Mouse (Mus musculus) hindbrain, postnatal 0 days (tissue): ENCODE results near the gene Alox12b. TPM values are rescaled to one million over a fixed set of nuclear protein-coding genes. Genes with fewer than 3 reads are reported as not detected.

Experiments
- ATAC-seq: fragments of 200-750 bp; cut with Nextera tagmentation; 2 replicates; pipeline ENCODE4 v1.8.0; 2017; ENCODE audit warnings: mild to moderate bottlenecking, moderate TSS enrichment, moderate library complexity
- DNase-seq: peaks from one replicate; pipeline ENCODE4 v3.0.0-alpha.2; 2015; ENCODE audit warnings: low spot score
- H3K27ac ChIP-seq: fragments of 300-500 bp; sonication (generic); 2 replicates; pipeline ENCODE4 v1.5.1; 2014; ENCODE audit warnings: mild to moderate bottlenecking
- H3K27me3 ChIP-seq: fragments of 300-500 bp; sonication (generic); 2 replicates; pipeline ENCODE4 v1.6.1; 2014; ENCODE audit warnings: low read length, mixed read lengths; ENCODE audit not compliant: insufficient read depth
- H3K36me3 ChIP-seq: fragments of 300-500 bp; sonication (generic); 2 replicates; pipeline ENCODE4 v1.6.1; 2014; ENCODE audit warnings: low read length, mixed read lengths; ENCODE audit not compliant: insufficient read depth
- H3K4me1 ChIP-seq: fragments of 300-500 bp; sonication (generic); 2 replicates; pipeline ENCODE4 v1.6.1; 2014; ENCODE audit warnings: antibody characterized with exemption, low read length, mixed read lengths; ENCODE audit not compliant: insufficient read depth
- H3K4me2 ChIP-seq: fragments of 300-500 bp; sonication (generic); 2 replicates; pipeline ENCODE4 v1.6.1; 2014; ENCODE audit warnings: low read depth, mild to moderate bottlenecking, low read length, moderate library complexity, mixed read lengths
- H3K4me3 ChIP-seq: fragments of 300-500 bp; sonication (generic); 2 replicates; pipeline ENCODE4 v1.5.1; 2014; ENCODE audit warnings: low read length
- H3K9ac ChIP-seq: fragments of 300-500 bp; sonication (generic); replicated peaks from 2 replicates; pipeline ENCODE4 v1.6.1; 2014; ENCODE audit warnings: mild to moderate bottlenecking, low read length, moderate library complexity, mixed read lengths
- H3K9me3 ChIP-seq: fragments of 300-500 bp; sonication (generic); 2 replicates; pipeline ENCODE4 v1.6.1; 2016; ENCODE audit warnings: low read length, mixed read lengths
- CTCF ChIP-seq: IDR thresholded peaks from 2 replicates; pipeline ENCODE4 v1.5.1; 2016; ENCODE audit warnings: antibody characterized with exemption, control low read depth, low read depth
- WGBS: fragments of 180-500 bp; shearing (Covaris S2); extraction: QIAGEN DNeasy Blood & Tissue Kit; methylation state at CpG from one replicate; pipeline ENCODE4 v1.1.7; 2014; 5-methylcytosine and 5-hydroxymethylcytosine counted together
- polyA plus RNA-seq: library from polyadenylated mRNA; unstranded; fragments of >200 nt; fragmentation: Nextera tagmentation; extraction: Ambion mirVana; gene quantifications from 2 replicates; pipeline ENCODE4 v1.2.1, GENCODE M21; 2015
- total RNA-seq: library from RNA; depleted of rRNA; stranded (reverse); fragments of >200 nt; gene quantifications from 2 replicates; pipeline ENCODE4 v1.2.3, GENCODE M21; 2014

The Alox12b gene
- total and polyA plus RNA-seq, 2 experiments from 2014 or later, result 1.1 to 2.0 TPM

DNA sequence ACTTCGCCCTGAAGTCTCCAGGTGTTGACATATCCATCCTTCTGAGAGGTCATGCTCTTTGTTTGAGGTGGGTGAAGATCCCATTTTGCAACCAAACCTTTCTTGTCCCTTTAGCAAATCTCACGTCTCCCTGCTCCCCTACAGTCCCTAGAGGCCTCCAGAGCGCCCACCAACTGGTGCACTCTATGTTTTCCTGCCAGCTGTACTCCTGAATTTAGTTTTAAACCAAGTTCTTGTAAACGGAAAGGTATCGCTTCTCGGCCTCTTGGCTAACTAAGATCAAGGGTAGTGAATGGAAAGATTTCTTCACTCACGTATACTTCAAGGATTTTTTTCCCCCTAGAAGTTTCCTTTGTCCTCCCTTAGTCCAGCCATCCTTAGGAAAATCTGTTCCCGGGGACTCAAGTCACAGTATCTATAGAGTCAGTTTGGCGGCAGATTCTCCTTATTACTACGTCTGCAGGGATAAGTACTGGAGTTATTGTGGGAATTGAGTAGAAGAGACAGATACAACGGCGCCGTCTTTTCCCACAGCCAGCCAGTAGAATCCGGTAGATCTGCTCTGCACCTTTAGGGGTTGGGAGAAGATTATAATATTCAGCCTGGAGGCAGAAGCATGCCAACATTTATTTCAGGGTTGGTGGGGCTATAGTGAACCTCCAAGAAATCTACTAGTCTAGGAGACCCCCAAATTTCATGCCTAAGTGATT is 37.2 kb upstream of the Alox12b start:
- no peak for ATAC-seq
- no peak for TF ChIP-seq CTCF
- no peak for DNase-seq
- Histone ChIP-seq H3K4me1 (peaks cover 15% of the 10 kb centered on the region), H3K4me3 (peak overlapping the region; percentile 77), H3K9me3 (no peaks in the 10 kb centered on the region), H3K9ac (no peak overlapping the region; the same call in 1 of the 2 replicates), H3K27me3 (no peaks in the 10 kb centered on the region), H3K27ac (no peak overlapping the region), H3K4me2 (peak overlapping the region; percentile 97), H3K36me3 (no peaks in the 10 kb centered on the region)
- 34% methylated on average over 14 of the region's 14 CpGs for WGBS

DNA sequence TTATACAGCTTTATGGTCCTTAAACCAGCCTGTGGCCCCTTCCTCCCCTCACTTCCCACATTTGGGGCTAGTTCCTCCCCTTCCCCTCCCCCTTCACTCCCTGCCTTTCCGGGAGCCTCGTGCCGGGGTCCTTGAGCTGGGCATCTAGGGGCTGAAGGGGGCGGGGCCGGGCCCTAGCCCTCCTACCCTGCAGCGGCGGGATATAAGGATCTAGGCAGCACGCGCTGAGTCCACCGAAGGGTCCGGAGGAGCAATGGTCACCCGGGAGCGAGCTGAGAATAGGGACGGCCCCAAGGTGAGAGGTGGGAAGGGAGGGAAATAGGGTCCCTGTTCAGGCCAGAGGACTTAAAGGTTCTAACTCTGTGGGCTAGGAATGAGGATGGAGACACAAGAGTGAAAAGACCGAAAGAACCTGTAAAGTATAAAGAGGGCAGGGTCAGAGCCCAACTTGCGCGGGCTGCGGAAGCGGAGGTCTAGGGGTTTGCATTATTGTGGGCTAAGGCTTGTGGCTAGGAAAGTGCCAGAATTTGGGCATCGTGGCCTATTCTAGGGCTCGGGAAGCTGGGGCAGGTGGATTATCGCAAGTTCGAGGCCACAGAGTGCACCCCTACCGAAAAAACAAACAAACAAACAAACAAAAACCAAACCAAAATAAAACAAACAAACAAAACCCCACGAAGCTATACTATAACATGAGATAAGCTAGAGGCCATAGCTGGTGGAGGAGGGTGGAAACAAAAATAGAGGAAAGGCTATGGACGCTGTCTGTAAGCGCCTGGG is 36.4 kb upstream of the Alox12b start, which contains the start of gene Hes7:
Gene Hes7 (plus strand): TSS at position 184 of the 780 bp plus-strand sequence.
- 3% methylated on average over 27 of the region's 27 CpGs for WGBS
- Histone ChIP-seq H3K9me3 (no peaks in the 10 kb centered on the region), H3K36me3 (no peaks in the 10 kb centered on the region), H3K27ac (no peak within 1 kb of the TSS), H3K4me1 (peaks cover 15% of the 10 kb centered on the region), H3K4me3 (peak within 1 kb of the TSS; percentile 77), H3K4me2 (peak within 1 kb of the TSS; percentile 97), H3K9ac (peak within 1 kb of the TSS; percentile 74; the same call in 1 of the 2 replicates), H3K27me3 (no peaks in the 10 kb centered on the region)
- TF ChIP-seq CTCF, result no peak
- ATAC-seq (no peak), DNase-seq (no peak)

- H3K27ac ChIP-seq, result 0 out of 2 replicates have a peak overlapping the region, but pooled peaks have one; percentile 87
- no peaks in the 10 kb centered on the region for H3K9me3 ChIP-seq
- peak overlapping the region; percentile 97 for H3K4me2 ChIP-seq
- peak; percentile 22 for DNase-seq
- no peaks in the 10 kb centered on the region for H3K27me3 ChIP-seq
- no peak for ATAC-seq
- no peaks in the 10 kb centered on the region for H3K36me3 ChIP-seq
- H3K4me1 ChIP-seq, result peaks cover 16% of the 10 kb centered on the region
- no peak for TF ChIP-seq CTCF
- peak overlapping the region; percentile 74; the same call in 1 of the 2 replicates for H3K9ac ChIP-seq
- 2% methylated on average over 32 of the region's 33 CpGs for WGBS
- peak overlapping the region; percentile 77 for H3K4me3 ChIP-seq
Measured at GRCm38 (mm10) chr11:69121001-69121740, 35.6 kb upstream of the Alox12b start.

GRCm38 (mm10) chr11:69121741-69122335 is 35.0 kb upstream of the Alox12b start:
- DNase-seq (peak; percentile 58), ATAC-seq (no peak)
- Histone ChIP-seq H3K9ac (peak overlapping the region; percentile 74), H3K4me2 (peak overlapping the region; percentile 97), H3K4me3 (peak overlapping the region; percentile 77), H3K4me1 (peaks cover 19% of the 10 kb centered on the region), H3K36me3 (no peaks in the 10 kb centered on the region), H3K27ac (peak overlapping the region; percentile 87; the same call in 1 of the 2 replicates), H3K27me3 (no peaks in the 10 kb centered on the region), H3K9me3 (no peaks in the 10 kb centered on the region)
- WGBS, result under 1% methylated on average over 28 of the region's 32 CpGs
- no peak for TF ChIP-seq CTCF

- H3K36me3 ChIP-seq, result no peaks in the 10 kb centered on the region
- DNase-seq, result peak; percentile 91
- peak within 1 kb of the TSS; percentile 74 for H3K9ac ChIP-seq
- peak within 1 kb of the TSS; percentile 97 for H3K4me2 ChIP-seq
- TF ChIP-seq CTCF, result peak; percentile 60
- no peaks in the 10 kb centered on the region for H3K27me3 ChIP-seq
- peak within 1 kb of the TSS; percentile 77 for H3K4me3 ChIP-seq
- no peaks in the 10 kb centered on the region for H3K9me3 ChIP-seq
- peak; percentile 71 for ATAC-seq
- peak within 1 kb of the TSS; percentile 87 for H3K27ac ChIP-seq
- peaks cover 19% of the 10 kb centered on the region for H3K4me1 ChIP-seq
- WGBS, result under 1% methylated on average over 64 of the region's 66 CpGs
Measured at GRCm38 (mm10) chr11:69122336-69122951, 34.3 kb upstream of the Alox12b start, which contains the start of gene 9130213A22Rik. 9130213A22Rik (minus strand) TSS chr11:69122589.
